Mouse (Mus musculus) ovary, adult 2 months (tissue): Measurements from ENCODE around the gene Pard6a. TPM values are rescaled to one million over a fixed set of nuclear protein-coding genes. Genes with fewer than 3 reads are reported as not detected.

Source experiments
- polyA plus RNA-seq: library from polyadenylated mRNA; depleted of rRNA; stranded (reverse); fragments of >200 nt; gene quantifications from 2 replicates; pipeline ENCODE4 v1.2.3, GENCODE M21; 2012; rRNA removed

The Pard6a gene
- 22.0 and 26.5 TPM in 2 replicates for polyA plus RNA-seq

GRCm38 (mm10) chr8:105700966-105701824 lies at the start of gene Pard6a, which contains the start of gene Acd:
TSS of gene Pard6a (plus strand) at chr8:105701148.
TSS of gene Acd (minus strand) at chr8:105701102.

GRCm38 (mm10) chr8:105685796-105686308 lies 15.1 kb upstream of the Pard6a start, which contains the start of gene Carmil2:
TSS of gene Carmil2 (plus strand) at chr8:105686274.

GRCm38 (mm10) chr8:105707498-105708403 lies 6.8 kb downstream of the Pard6a start, which contains the start of the genes 4933405L10Rik and Enkd1:
TSS of gene 4933405L10Rik (plus strand) at chr8:105707655.
TSS of gene Enkd1 (minus strand) at chr8:105708210.

Other genes starting within 250 kb of the Pard6a start
- 157 and 231 TPM in 2 replicates for gene Tppp3, start 229.6 kb upstream of the Pard6a start, polyA plus RNA-seq
- 132 TPM in 2 replicates for gene Zdhhc1, start 204.2 kb upstream of the Pard6a start, polyA plus RNA-seq
- gene Hsd11b2, start 182.4 kb upstream of the Pard6a start, polyA plus RNA-seq: 119 and 169 TPM in 2 replicates
- 106 and 114 TPM in 2 replicates for gene Atp6v0d1, start 135.1 kb upstream of the Pard6a start, polyA plus RNA-seq
- 25.2 and 32.3 TPM in 2 replicates for gene Ripor1, start 95.9 kb upstream of the Pard6a start, polyA plus RNA-seq
- 17.0 and 20.3 TPM in 2 replicates for gene Ctcf, start 64.6 kb upstream of the Pard6a start, polyA plus RNA-seq
- 1.0 and 2.0 TPM in 2 replicates for gene Agrp, start 63.8 kb upstream of the Pard6a start, polyA plus RNA-seq
- gene Carmil2, start 14.9 kb upstream of the Pard6a start, polyA plus RNA-seq: 1.7 TPM in 2 replicates
- 34.0 and 47.2 TPM in 2 replicates for gene Acd, start within 50 bp of the Pard6a start, polyA plus RNA-seq
- gene 4933405L10Rik, start 6.5 kb downstream of the Pard6a start, polyA plus RNA-seq: not detected in 2 replicates
- 19.4 and 22.4 TPM in 2 replicates for gene Enkd1, start 7.1 kb downstream of the Pard6a start, polyA plus RNA-seq
- gene Gfod2, start 57.5 kb downstream of the Pard6a start, polyA plus RNA-seq: 22.0 and 24.5 TPM in 2 replicates
- gene Ranbp10, start 126.2 kb downstream of the Pard6a start, polyA plus RNA-seq: 32.9 and 33.2 TPM in 2 replicates
- gene Tsnaxip1, start 126.6 kb downstream of the Pard6a start, polyA plus RNA-seq: 0.83 and 0.91 TPM in 2 replicates
- gene Cenpt, start 152.1 kb downstream of the Pard6a start, polyA plus RNA-seq: 25.1 and 31.5 TPM in 2 replicates
- gene Thap11, start 154.0 kb downstream of the Pard6a start, polyA plus RNA-seq: 123 and 125 TPM in 2 replicates
- 43.3 and 62.6 TPM in 2 replicates for gene Nutf2, start 159.4 kb downstream of the Pard6a start, polyA plus RNA-seq
- 140 and 149 TPM in 2 replicates for gene Edc4, start 179.7 kb downstream of the Pard6a start, polyA plus RNA-seq
- 9.7 and 9.8 TPM in 2 replicates for gene Nrn1l, start 192.4 kb downstream of the Pard6a start, polyA plus RNA-seq
- gene Pskh1, start 199.3 kb downstream of the Pard6a start, polyA plus RNA-seq: 75.9 and 81.9 TPM in 2 replicates
- gene Ctrl, start 232.7 kb downstream of the Pard6a start, polyA plus RNA-seq: 4.0 and 6.0 TPM in 2 replicates
- gene Psmb10, start 237.3 kb downstream of the Pard6a start, polyA plus RNA-seq: 143 and 177 TPM in 2 replicates
- gene Lcat, start 242.2 kb downstream of the Pard6a start, polyA plus RNA-seq: 5.1 and 8.3 TPM in 2 replicates